Mouse (Mus musculus) cerebellum, adult 8-10 months (tissue): Measurements from ENCODE around the gene Cd209b.

ENCODE experiments used
- DNase-seq: peaks from one replicate; pipeline ENCODE4 v3.0.0; 2022

Gene Cd209b

DNA sequence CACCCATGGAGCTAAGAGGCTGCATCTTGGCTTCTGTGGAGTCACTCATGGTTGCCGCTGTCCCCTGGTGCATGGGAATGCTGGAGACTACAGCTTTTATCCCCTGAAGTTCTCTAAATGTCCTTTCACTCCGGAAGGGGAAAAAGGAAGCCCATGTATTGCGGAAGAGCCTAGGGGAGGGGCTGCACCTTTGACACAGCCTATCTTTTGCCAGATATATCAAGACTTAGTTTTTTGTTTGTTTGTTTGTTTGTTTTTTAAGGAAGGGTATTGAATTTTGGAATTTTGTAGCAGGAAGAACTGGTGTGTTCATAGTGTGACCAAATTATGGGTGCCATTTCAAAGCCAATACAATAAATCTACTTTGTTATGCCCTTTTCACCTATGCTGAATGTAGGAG, at the start of gene Cd209b:
Gene Cd209b (minus strand): TSS at position 101 of the 400 bp plus-strand sequence.
- DNase-seq, result no peak

DNA sequence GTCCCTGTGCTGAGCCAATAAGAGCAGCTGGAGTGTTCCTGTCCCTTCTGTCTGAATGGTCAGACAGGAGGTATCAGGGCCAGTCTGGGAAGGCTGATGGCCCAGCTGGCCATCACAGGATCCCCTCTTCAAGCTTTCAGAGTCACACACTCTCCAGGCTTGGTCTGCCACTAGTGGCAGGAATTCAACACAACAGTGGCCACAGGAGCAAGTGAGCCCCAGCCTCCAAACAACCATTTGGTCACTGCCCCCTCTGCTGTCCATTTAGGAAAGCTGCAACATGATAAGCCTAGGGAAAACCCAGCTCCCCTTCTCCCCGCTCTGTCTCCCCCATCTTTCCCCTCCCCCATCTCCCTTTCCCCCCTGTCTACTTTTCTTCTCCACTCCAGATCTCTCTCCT, 29.4 kb upstream of the Cd209b start:
- no peak for DNase-seq

DNA sequence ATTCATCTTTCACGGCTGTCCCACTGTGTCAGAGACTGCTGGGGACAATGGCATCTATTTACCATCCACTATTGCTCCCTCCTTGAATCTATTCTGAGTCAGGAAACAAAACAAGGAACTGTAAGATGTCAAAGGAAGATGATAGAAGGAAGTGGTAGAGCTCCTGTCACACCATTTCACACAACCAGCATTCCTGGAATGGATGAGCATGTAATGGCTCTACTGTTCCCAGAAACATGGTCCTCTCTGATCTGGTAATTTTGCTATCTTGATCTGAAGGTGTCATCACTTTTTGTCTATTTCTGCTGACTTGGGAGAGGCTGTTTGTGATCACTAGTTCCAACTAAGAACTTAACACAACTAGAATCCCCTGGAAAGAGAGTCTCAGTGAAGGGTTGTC, 28.0 kb upstream of the Cd209b start, which contains the start of gene Cd209c:
Gene Cd209c (minus strand): TSS at position 101 of the 400 bp plus-strand sequence.
- DNase-seq, result no peak

DNA sequence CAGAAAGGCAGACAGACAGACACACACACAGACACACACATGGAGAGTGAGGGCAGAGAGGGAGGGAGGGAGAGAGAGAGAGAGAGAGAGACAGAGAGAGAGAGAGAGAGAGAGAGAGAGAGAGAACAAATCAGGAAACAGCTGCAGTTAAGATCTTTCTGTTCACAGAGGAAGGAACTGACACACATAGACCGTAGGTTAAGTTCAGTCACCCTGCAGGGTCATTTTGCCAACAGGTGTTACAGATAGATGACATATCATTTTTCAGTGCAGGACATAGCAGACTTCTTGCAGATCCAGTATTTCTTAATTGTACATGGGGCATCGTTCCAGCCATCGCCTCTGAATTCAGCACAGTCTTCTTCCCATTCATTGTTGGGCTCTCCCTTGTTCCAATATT, 13.4 kb upstream of the Cd209b start:
- no peak for DNase-seq

DNA sequence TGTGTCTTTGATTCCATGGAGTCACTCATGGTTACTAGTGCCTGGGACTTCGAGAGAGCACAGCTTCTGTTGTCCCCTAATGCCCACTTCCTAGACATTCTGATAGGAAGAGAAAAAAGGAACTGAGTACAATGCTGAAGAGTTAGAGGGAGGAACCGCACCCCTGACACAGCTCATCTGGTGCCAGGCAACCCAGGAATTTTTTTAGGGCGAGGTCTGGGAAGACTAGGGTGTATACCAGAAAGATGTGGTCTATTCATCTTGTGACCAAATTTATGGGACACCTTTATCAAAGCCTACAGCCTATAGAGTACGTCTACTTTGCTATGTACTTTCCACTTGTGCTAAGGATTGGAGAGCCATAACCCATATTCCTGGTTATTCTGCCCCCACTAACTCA, 48.2 kb downstream of the Cd209b start, which contains the start of gene Cd209d:
Gene Cd209d (minus strand): TSS at position 101 of the 400 bp plus-strand sequence.
- DNase-seq, result no peak

DNA sequence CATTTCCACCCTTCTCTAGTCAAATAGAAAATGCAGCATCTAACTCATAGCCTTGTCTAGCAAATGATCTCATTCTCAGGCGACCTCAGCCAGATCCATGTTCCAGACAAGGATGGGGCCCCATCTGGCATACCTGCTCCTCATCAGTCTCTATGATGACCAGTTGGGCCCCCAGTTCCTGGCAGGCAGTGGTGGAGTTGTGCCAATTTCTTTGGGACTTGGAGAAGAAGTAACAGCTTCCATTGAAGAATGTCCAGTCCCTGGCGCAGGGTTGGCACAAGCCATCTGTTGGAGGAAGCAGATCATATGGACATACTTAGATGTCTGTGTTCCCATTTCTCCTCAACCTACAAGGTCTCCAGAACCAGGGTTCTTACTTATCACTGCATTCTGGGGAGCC, 50.5 kb downstream of the Cd209b start:
- no peak for DNase-seq
